Mouse (Mus musculus) MEL (cell line): ENCODE results near the gene Schip1. TPM values are rescaled to one million over a fixed set of nuclear protein-coding genes. Genes with fewer than 3 reads are reported as not detected.

Source experiments
- DNase-seq: peaks from one replicate; pipeline ENCODE4 v3.0.0; 2011; ENCODE audit warnings: low read depth, low spot score
- H3K27ac ChIP-seq: 2 replicates; pipeline ENCODE4 v1.5.1; 2012; ENCODE audit warnings: low read depth, mild to moderate bottlenecking, control low read depth, low read length, moderate library complexity; ENCODE audit not compliant: control insufficient read depth
- H3K27me3 ChIP-seq, 2 experiments: fragments of 150-350 bp in 1 of 2; sonication (generic) in 1 of 2; 2 replicates each; pipeline ENCODE4 v1.6.1; 2012; ENCODE audit warnings: low read length in 2 of 2, mild to moderate bottlenecking in 2 of 2, improper control_type of control experiment in 1 of 2, moderate library complexity in 1 of 2; ENCODE audit not compliant: insufficient read depth in 2 of 2, control insufficient read depth in 1 of 2
- H3K36me3 ChIP-seq, 2 experiments: 2 replicates each; pipeline ENCODE4 v1.6.1; 2012 to 2014; ENCODE audit warnings: low read length in 2 of 2, improper control_type of control experiment in 1 of 2, inconsistent platforms in 1 of 2, mild to moderate bottlenecking in 1 of 2; ENCODE audit not compliant: insufficient read depth in 2 of 2, control insufficient read depth in 1 of 2
- H3K4me1 ChIP-seq, 2 experiments: fragments of 150-350 bp in 1 of 2; sonication (generic) in 1 of 2; 2 replicates each; pipeline ENCODE4 v1.6.1; 2012; ENCODE audit warnings: low read length in 2 of 2, improper control_type of control experiment in 1 of 2, mild to moderate bottlenecking in 1 of 2; ENCODE audit not compliant: insufficient read depth in 2 of 2, control insufficient read depth in 1 of 2
- H3K4me3 ChIP-seq, 2 experiments: fragments of 150-350 bp in 1 of 2; sonication (generic) in 1 of 2; 2 replicates each; pipeline ENCODE4 v1.5.1; 2012; ENCODE audit warnings: low read depth in 2 of 2, low read length in 2 of 2, mild to moderate bottlenecking in 2 of 2, moderate library complexity in 2 of 2, control low read depth in 1 of 2, improper control_type of control experiment in 1 of 2; ENCODE audit not compliant: control insufficient read depth in 1 of 2, insufficient read depth in 1 of 2
- H3K79me2 ChIP-seq: 2 replicates; pipeline ENCODE4 v1.6.1; 2012; ENCODE audit warnings: mild to moderate bottlenecking, low read length, moderate library complexity; ENCODE audit not compliant: control insufficient read depth, poor library complexity, insufficient read depth
- H3K9ac ChIP-seq: 2 replicates; pipeline ENCODE4 v1.6.1; 2012; ENCODE audit warnings: low read depth, mild to moderate bottlenecking, control low read depth, low read length, moderate library complexity; ENCODE audit not compliant: control insufficient read depth, poor library complexity, severe bottlenecking
- H3K9me3 ChIP-seq: fragments of 150-350 bp; sonication (generic); replicated peaks from 2 replicates; pipeline ENCODE4 v1.6.1; 2012; ENCODE audit warnings: mild to moderate bottlenecking, low read length, improper control_type of control experiment, moderate library complexity; ENCODE audit not compliant: insufficient read depth
- BHLHE40 ChIP-seq: IDR thresholded peaks from 2 replicates; pipeline ENCODE4 v1.6.1; 2012; ENCODE audit warnings: low read depth, mild to moderate bottlenecking, inconsistent platforms, low read length, improper control_type of control experiment, borderline replicate concordance
- CHD1 ChIP-seq: IDR thresholded peaks from 2 replicates; pipeline ENCODE4 v1.6.1; 2012; ENCODE audit warnings: low read depth, mild to moderate bottlenecking, inconsistent platforms, low read length, improper control_type of control experiment
- CHD2 ChIP-seq: IDR thresholded peaks from 2 replicates; pipeline ENCODE4 v1.6.1; 2011; ENCODE audit warnings: low read length, improper control_type of control experiment
- E2F4 ChIP-seq: IDR thresholded peaks from 2 replicates; pipeline ENCODE4 v1.6.1; 2011; ENCODE audit warnings: low read depth, low read length, improper control_type of control experiment, borderline replicate concordance
- ELF1 ChIP-seq: IDR thresholded peaks from 2 replicates; pipeline ENCODE4 v1.6.1; 2014; ENCODE audit warnings: low read depth, mild to moderate bottlenecking, inconsistent platforms, low read length, improper control_type of control experiment, moderate library complexity
- ETS1 ChIP-seq: IDR thresholded peaks from 2 replicates; pipeline ENCODE4 v1.6.1; 2012; ENCODE audit warnings: low read depth, mild to moderate bottlenecking, inconsistent platforms, low read length, improper control_type of control experiment, moderate library complexity
- GATA1 ChIP-seq: IDR thresholded peaks from 2 replicates; pipeline ENCODE4 v1.6.1; 2011; ENCODE audit warnings: low read depth, low read length, improper control_type of control experiment
- MAX ChIP-seq: IDR thresholded peaks from 2 replicates; pipeline ENCODE4 v1.6.1; 2011; ENCODE audit warnings: low read length, improper control_type of control experiment
- MAZ ChIP-seq: IDR thresholded peaks from 2 replicates; pipeline ENCODE4 v1.6.1; 2012; ENCODE audit warnings: low read depth, mild to moderate bottlenecking, inconsistent platforms, low read length, improper control_type of control experiment
- MEF2A ChIP-seq: IDR thresholded peaks from 2 replicates; pipeline ENCODE4 v1.6.1; 2014; ENCODE audit warnings: low read depth, mild to moderate bottlenecking, inconsistent platforms, low read length, improper control_type of control experiment; ENCODE audit not compliant: poor library complexity, insufficient replicate concordance, severe bottlenecking; ENCODE audit errors: extremely low read depth
- MYC ChIP-seq: IDR thresholded peaks from 2 replicates; pipeline ENCODE4 v1.6.1; 2011; ENCODE audit warnings: low read depth, mild to moderate bottlenecking, low read length, improper control_type of control experiment, moderate library complexity
- NELFE ChIP-seq: IDR thresholded peaks from 2 replicates; pipeline ENCODE4 v1.6.1; 2011; ENCODE audit warnings: low read depth, low read length, improper control_type of control experiment
- SIN3A ChIP-seq: IDR thresholded peaks from 2 replicates; pipeline ENCODE4 v1.6.1; 2012; ENCODE audit warnings: low read length, improper control_type of control experiment, inconsistent platforms
- TCF12 ChIP-seq: IDR thresholded peaks from 2 replicates; pipeline ENCODE4 v1.6.1; 2014; ENCODE audit warnings: low read depth, mild to moderate bottlenecking, inconsistent platforms, low read length, improper control_type of control experiment, moderate library complexity
- USF1 ChIP-seq: IDR thresholded peaks from 2 replicates; pipeline ENCODE4 v1.6.1; 2014; ENCODE audit warnings: low read depth, mild to moderate bottlenecking, inconsistent platforms, low read length, improper control_type of control experiment, moderate library complexity
- USF2 ChIP-seq, 2 experiments: IDR thresholded peaks; 2 replicates each; pipeline ENCODE4 v1.6.1; 2011 to 2012; ENCODE audit warnings: improper control_type of control experiment in 2 of 2, low read length in 2 of 2, borderline replicate concordance in 1 of 2, inconsistent platforms in 1 of 2, low read depth in 1 of 2, mild to moderate bottlenecking in 1 of 2; ENCODE audit not compliant: insufficient read depth in 1 of 2
- ZC3H11A ChIP-seq: IDR thresholded peaks from 2 replicates; pipeline ENCODE4 v1.6.1; 2012; ENCODE audit warnings: low read depth, mild to moderate bottlenecking, inconsistent platforms, low read length, improper control_type of control experiment
- ZMIZ1 ChIP-seq: IDR thresholded peaks from 2 replicates; pipeline ENCODE4 v1.6.1; 2012; ENCODE audit warnings: low read depth, mild to moderate bottlenecking, inconsistent platforms, low read length, improper control_type of control experiment, moderate library complexity
- polyA plus RNA-seq, 2 experiments: library from polyadenylated mRNA; stranded (reverse) in 1 of 2; unstranded in 1 of 2; fragments of >175 nt in 1 of 2; fragments of >200 nt in 1 of 2; gene quantifications; 2 replicates each; pipeline versions ENCODE4 v1.2.1 to v1.2.4; 2012; ENCODE audit warnings: low replicate concordance in 2 of 2, low read depth in 1 of 2; ENCODE audit not compliant: insufficient read length in 2 of 2, insufficient read depth in 1 of 2, missing spikeins in 1 of 2
- total RNA-seq: library from RNA; depleted of rRNA; stranded (reverse); fragments of 300-350 nt; gene quantifications from 2 replicates; pipeline ENCODE4 v1.2.3, GENCODE M21; 2012

Gene Schip1
- total and polyA plus RNA-seq, 3 experiments, result 10.1 to 12.4 TPM; not detected in 1

- TF ChIP-seq MAX (no peak), ZMIZ1 (no peak), E2F4 (no peak)
Observed at GRCm38 (mm10) chr3:68525361-68525878, 460.8 kb downstream of the Schip1 start (continued).

DNA sequence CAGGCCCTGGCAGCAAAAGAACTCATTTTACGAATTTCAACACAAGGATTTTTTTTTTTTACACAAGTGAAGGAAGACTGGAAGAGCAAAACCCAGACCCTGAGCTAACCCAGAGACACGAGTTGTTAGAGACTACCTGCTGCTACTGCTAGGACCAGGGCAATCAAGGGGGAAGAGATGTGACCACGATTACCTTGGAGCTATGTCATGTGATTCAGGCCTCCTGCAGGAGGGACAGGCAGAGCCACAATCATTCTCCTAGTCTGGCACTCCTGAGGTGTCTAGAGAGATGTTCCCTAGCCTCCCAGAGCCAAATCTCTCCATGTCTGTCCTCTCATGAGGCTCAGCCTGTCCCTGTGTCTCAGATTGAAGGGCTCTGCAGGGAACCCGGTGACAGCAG, 461.8 kb downstream of the Schip1 start:
- H3K9ac ChIP-seq, result no peak overlapping the region
- no peak overlapping the region for H3K4me3 ChIP-seq
- no peak overlapping the region for H3K27ac ChIP-seq
- no peaks in the 10 kb centered on the region for H3K36me3 ChIP-seq
- H3K79me2 ChIP-seq, result no peaks in the 10 kb centered on the region
- TF ChIP-seq MYC (no peak), ZMIZ1 (no peak), USF1 (no peak), SIN3A (no peak), ZC3H11A (no peak)
- H3K4me1 ChIP-seq, result no peaks in the 10 kb centered on the region
- no peak for DNase-seq
- H3K27me3 ChIP-seq, result no peaks in the 10 kb centered on the region
- H3K9me3 ChIP-seq, result no peaks in the 10 kb centered on the region

DNA sequence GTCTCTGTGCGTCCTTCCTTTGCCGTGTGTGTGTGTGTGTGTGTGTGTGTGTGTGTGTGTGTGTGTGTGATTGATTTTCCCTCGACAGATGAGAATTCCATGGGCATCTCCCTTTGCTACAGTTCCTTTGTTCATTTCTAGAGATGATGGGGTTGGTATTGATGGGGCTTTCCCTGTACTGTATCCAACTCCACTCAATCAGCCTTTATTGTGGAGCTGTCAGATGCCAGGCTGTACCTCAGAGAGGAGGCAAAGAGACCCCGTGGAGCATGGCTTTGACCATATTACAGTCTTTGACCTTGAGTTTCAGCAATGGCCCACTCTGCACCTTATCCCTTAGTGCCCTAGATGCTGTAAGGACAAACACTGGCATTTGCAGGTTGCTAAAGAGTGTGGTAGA, 462.6 kb downstream of the Schip1 start:
- H3K36me3 ChIP-seq, result no peaks in the 10 kb centered on the region
- H3K79me2 ChIP-seq, result no peaks in the 10 kb centered on the region
- H3K27ac ChIP-seq, result no peak overlapping the region
- no peak overlapping the region for H3K9ac ChIP-seq
- no peaks in the 10 kb centered on the region for H3K9me3 ChIP-seq
- H3K27me3 ChIP-seq, result no peaks in the 10 kb centered on the region
- TF ChIP-seq USF2 (IDR thresholded peaks at IDR 0.05; ENCODE audit: borderline replicate concordance in 1 of 2, insufficient read depth in 1 of 2, low read depth in 1 of 2, low read length in 2 of 2) (no peak), SIN3A (no peak), BHLHE40 (no peak), CHD1 (no peak), NELFE (no peak), ELF1 (no peak), TCF12 (no peak), ETS1 (no peak), CHD2 (no peak), MEF2A (no peak), MAZ (no peak), MYC (no peak), GATA1 (no peak)
- no peak for DNase-seq
- no peaks in the 10 kb centered on the region for H3K4me1 ChIP-seq
- no peak overlapping the region for H3K4me3 ChIP-seq
